Comparison of ENCODE assay signal across 30 mouse cellular contexts in genomic region chr11:23332136-23332535, GRCm38 (mm10). TPM values are rescaled to one million over a fixed set of nuclear protein-coding genes. Genes with fewer than 3 reads are reported as not detected.
A peak's percentile ranks its signal among the peaks of the same experiment; 100 is the strongest.
DNase-seq lines count a peak whose midpoint lies in the region; ATAC-seq lines count a peak whose summit lies in the region.
"Had no signal": no experiment of that assay in that cellular context is flagged by ENCODE, and none has a peak within 500 bp of the region (broad histone marks: within the 10 kb centered on the region; RNA-seq: fewer than 3 reads in every experiment).

No protein-coding gene starts in this region.

- WGBS in embryonic facial prominence, embryonic 11.5 days: 60% methylated on average over 3 of the region's 3 CpGs
- 67% methylated on average over 3 of the region's 3 CpGs for WGBS in embryonic facial prominence, embryonic 10.5 days
- WGBS in midbrain, embryonic 11.5 days: 94% methylated on average over 3 of the region's 3 CpGs

- DNase-seq in embryonic facial prominence, embryonic 11.5 days (ENCODE audit: low spot score): peak; percentile 44
- DNase-seq in embryonic facial prominence, embryonic 10.5 days (ENCODE audit: low spot score): no peak
- peak; percentile 6 for DNase-seq in retina, postnatal 1 day
- DNase-seq in retina, embryonic 14.5 days (ENCODE audit: low spot score): no peak
- peak; percentile 20 for DNase-seq in brain, adult 2 months (ENCODE audit: low read depth, low spot score)
- DNase-seq in natural killer cell, adult 2 months (ENCODE audit: low spot score in 2 of 2): no peak
- DNase-seq in midbrain, embryonic 11.5 days (ENCODE audit: low spot score, missing footprints): no peak
- no peak for DNase-seq in urinary bladder, postnatal 36 days (ENCODE audit: low spot score in 2 of 2)
- DNase-seq: adrenal gland, postnatal 25 days; cerebellum, adult 8-10 months; cerebellum, postnatal 25 days; embryo, embryonic 11 days; forebrain, postnatal 0 days; kidney, adult 8-10 months; kidney, postnatal 4 days; liver, postnatal 0 days had no signal

- H3K9ac ChIP-seq in embryonic facial prominence, embryonic 11.5 days (replicated peaks; ENCODE audit: low read length): no peak overlapping the region
- no peak overlapping the region for H3K9ac ChIP-seq in midbrain, embryonic 11.5 days (ENCODE audit: low read length)
- H3K9ac ChIP-seq: embryonic facial prominence, embryonic 15.5 days; forebrain, embryonic 12.5 days; forebrain, postnatal 0 days; heart, embryonic 15.5 days; hindbrain, embryonic 12.5 days; limb, embryonic 12.5 days; liver, postnatal 0 days; neural tube, embryonic 12.5 days had no signal

- no peak overlapping the region for H3K4me2 ChIP-seq in embryonic facial prominence, embryonic 11.5 days (ENCODE audit: low read depth, low read length)
- H3K4me2 ChIP-seq in midbrain, embryonic 11.5 days: no peak overlapping the region
- H3K4me2 ChIP-seq: embryonic facial prominence, embryonic 15.5 days; forebrain, embryonic 12.5 days; heart, embryonic 15.5 days; hindbrain, embryonic 12.5 days; limb, embryonic 12.5 days; neural tube, embryonic 12.5 days had no signal

- no peak for ATAC-seq in embryonic facial prominence, embryonic 11.5 days (replicated peaks; ENCODE audit: insufficient number of reproducible peaks, low FRiP score, low TSS enrichment, low read depth)
- no peak for ATAC-seq in midbrain, embryonic 11.5 days (ENCODE audit: low FRiP score)
- ATAC-seq: CD4-positive, CD25-positive, alpha-beta regulatory T cell, adult 4 months; forebrain, postnatal 0 days; intestine, embryonic 16.5 days; liver, postnatal 0 days; lung, postnatal 0 days; midbrain, embryonic 16.5 days had no signal

- no peaks in the 10 kb centered on the region; the same call in 1 of the 2 replicates for H3K36me3 ChIP-seq in embryonic facial prominence, embryonic 11.5 days (replicated peaks; ENCODE audit: control insufficient read depth, insufficient read depth, low read depth, low read length)
- H3K36me3 ChIP-seq in embryonic facial prominence, embryonic 10.5 days (replicated peaks): peaks cover 47% of the 10 kb centered on the region
- H3K36me3 ChIP-seq in midbrain, embryonic 11.5 days (ENCODE audit: control insufficient read depth, insufficient read depth, low read length): no peaks in the 10 kb centered on the region
- H3K36me3 ChIP-seq: heart, embryonic 15.5 days; neural tube, embryonic 12.5 days had no signal

- no peaks in the 10 kb centered on the region for H3K4me1 ChIP-seq in embryonic facial prominence, embryonic 11.5 days (ENCODE audit: control insufficient read depth, insufficient read depth, low read length)
- no peaks in the 10 kb centered on the region for H3K4me1 ChIP-seq in embryonic facial prominence, embryonic 10.5 days
- no peaks in the 10 kb centered on the region for H3K4me1 ChIP-seq in midbrain, embryonic 11.5 days (ENCODE audit: control insufficient read depth, insufficient read depth, low read length)
- H3K4me1 ChIP-seq: embryonic facial prominence, embryonic 15.5 days; forebrain, embryonic 12.5 days; heart, embryonic 10.5 days; heart, embryonic 15.5 days; hindbrain, embryonic 12.5 days; limb, embryonic 12.5 days; midbrain, embryonic 10.5 days; neural tube, embryonic 12.5 days had no signal

- no peaks in the 10 kb centered on the region for H3K9me3 ChIP-seq in embryonic facial prominence, embryonic 11.5 days (replicated peaks; ENCODE audit: control insufficient read depth, low read length)
- H3K9me3 ChIP-seq in embryonic facial prominence, embryonic 10.5 days: no peaks in the 10 kb centered on the region
- H3K9me3 ChIP-seq in midbrain, embryonic 11.5 days (ENCODE audit: control insufficient read depth, low read length): no peaks in the 10 kb centered on the region
- H3K9me3 ChIP-seq: embryonic facial prominence, embryonic 15.5 days; forebrain, embryonic 12.5 days; heart, embryonic 10.5 days; heart, embryonic 15.5 days; hindbrain, embryonic 12.5 days; limb, embryonic 12.5 days; midbrain, embryonic 10.5 days; neural tube, embryonic 12.5 days had no signal

- H3K27me3 ChIP-seq in embryonic facial prominence, embryonic 11.5 days (ENCODE audit: control insufficient read depth, insufficient read depth, low read length): no peaks in the 10 kb centered on the region
- H3K27me3 ChIP-seq in embryonic facial prominence, embryonic 10.5 days (replicated peaks; ENCODE audit: low read depth, poor library complexity, severe bottlenecking): no peaks in the 10 kb centered on the region
- H3K27me3 ChIP-seq in midbrain, embryonic 11.5 days (ENCODE audit: control insufficient read depth, insufficient read depth, low read length): no peaks in the 10 kb centered on the region
- H3K27me3 ChIP-seq: embryonic facial prominence, embryonic 15.5 days; forebrain, embryonic 12.5 days; heart, embryonic 15.5 days; hindbrain, embryonic 12.5 days; limb, embryonic 12.5 days; neural tube, embryonic 12.5 days had no signal

- no peak overlapping the region for H3K4me3 ChIP-seq in embryonic facial prominence, embryonic 11.5 days (ENCODE audit: low read depth, low read length)
- H3K4me3 ChIP-seq in embryonic facial prominence, embryonic 10.5 days: no peak overlapping the region
- H3K4me3 ChIP-seq in midbrain, embryonic 11.5 days (ENCODE audit: low read depth, low read length): no peak overlapping the region
- H3K4me3 ChIP-seq: embryonic facial prominence, embryonic 15.5 days; forebrain, embryonic 12.5 days; heart, embryonic 10.5 days; heart, embryonic 15.5 days; hindbrain, embryonic 12.5 days; limb, embryonic 12.5 days; midbrain, embryonic 10.5 days; neural tube, embryonic 12.5 days had no signal

- no peak overlapping the region for H3K27ac ChIP-seq in embryonic facial prominence, embryonic 11.5 days (replicated peaks; ENCODE audit: low read depth, low read length)
- no peak overlapping the region for H3K27ac ChIP-seq in embryonic facial prominence, embryonic 10.5 days (replicated peaks)
- no peak overlapping the region for H3K27ac ChIP-seq in midbrain, embryonic 11.5 days (ENCODE audit: low read depth, low read length)
- H3K27ac ChIP-seq: embryonic facial prominence, embryonic 15.5 days; forebrain, embryonic 12.5 days; heart, embryonic 10.5 days; heart, embryonic 15.5 days; hindbrain, embryonic 12.5 days; kidney, postnatal 0 days; limb, embryonic 12.5 days; macrophage; midbrain, embryonic 10.5 days; neural tube, embryonic 12.5 days had no signal

RNA-seq across cellular contexts. Expression of gene Usp34, which starts 25.4 kb away (rescaled TPM):
- polyA plus RNA-seq in embryonic facial prominence, embryonic 11.5 days (2014; fragmentation: Nextera tagmentation; extraction: Ambion mirVana): 37.7 and 40.4 TPM in 2 replicates
- polyA plus RNA-seq in embryonic facial prominence, embryonic 10.5 days (2016; fragmentation: Nextera tagmentation; extraction: Ambion mirVana): 25.2 and 26.6 TPM in 2 replicates
- 31.7 and 34.3 TPM in 2 replicates for polyA plus RNA-seq in midbrain, embryonic 11.5 days (2014; fragmentation: Nextera tagmentation; extraction: Ambion mirVana)

Comparison
In these comparisons a context has a peak if more than half of its experiments do, and no peak if none do; other contexts are left out.
1. DNase-seq: peak in embryonic facial prominence, embryonic 11.5 days (single experiment), retina, postnatal 1 day (single experiment) and brain, adult 2 months (single experiment); none in embryonic facial prominence, embryonic 10.5 days (single experiment), retina, embryonic 14.5 days (single experiment), natural killer cell, adult 2 months (0 of 2), midbrain, embryonic 11.5 days (single experiment) and urinary bladder, postnatal 36 days (0 of 2).